Mouse (Mus musculus) midbrain, embryonic 14.5 days (tissue): ENCODE measurements around the gene Thbs2. TPM values are rescaled to one million over a fixed set of nuclear protein-coding genes. Genes with fewer than 3 reads are reported as not detected.
"Not testable (repeated sequence)": the region's sequence is repeated elsewhere in the genome, so short reads cannot be mapped to it uniquely, and the experiment has no call there.

ENCODE experiments used
- ATAC-seq: fragments of 200-750 bp; cut with Nextera tagmentation; 2 replicates; pipeline ENCODE4 v1.8.0; 2017; ENCODE audit warnings: moderate number of reproducible peaks, moderate library complexity; ENCODE audit not compliant: low FRiP score, low TSS enrichment
- DNase-seq: peaks from one replicate; pipeline ENCODE4 v3.0.0-alpha.2; 2015
- H3K27ac ChIP-seq: fragments of 300-500 bp; sonication (generic); replicated peaks from 2 replicates; pipeline ENCODE4 v1.5.1; 2014; ENCODE audit warnings: mild to moderate bottlenecking, low read depth, low read length, moderate library complexity
- H3K27me3 ChIP-seq: fragments of 300-500 bp; sonication (generic); 2 replicates; pipeline ENCODE4 v1.6.1; 2014; ENCODE audit warnings: low read length, control low read depth, mixed read lengths; ENCODE audit not compliant: control insufficient read depth, insufficient read depth
- H3K36me3 ChIP-seq: fragments of 300-500 bp; sonication (generic); 2 replicates; pipeline ENCODE4 v1.6.1; 2014; ENCODE audit warnings: low read length, control low read depth; ENCODE audit not compliant: control insufficient read depth, insufficient read depth
- H3K4me1 ChIP-seq: fragments of 300-500 bp; sonication (generic); 2 replicates; pipeline ENCODE4 v1.6.1; 2014; ENCODE audit warnings: mild to moderate bottlenecking, antibody characterized with exemption, low read length, control low read depth; ENCODE audit not compliant: control insufficient read depth, insufficient read depth
- H3K4me2 ChIP-seq: fragments of 300-500 bp; sonication (generic); 2 replicates; pipeline ENCODE4 v1.6.1; 2014; ENCODE audit warnings: mild to moderate bottlenecking, low read length, moderate library complexity
- H3K4me3 ChIP-seq: fragments of 300-500 bp; sonication (generic); replicated peaks from 2 replicates; pipeline ENCODE4 v1.5.1; 2014; ENCODE audit warnings: low read depth, low read length
- H3K9ac ChIP-seq: fragments of 300-500 bp; sonication (generic); replicated peaks from 2 replicates; pipeline ENCODE4 v1.6.1; 2014; ENCODE audit warnings: mild to moderate bottlenecking, low read length, moderate library complexity
- H3K9me3 ChIP-seq: fragments of 300-500 bp; sonication (generic); 2 replicates; pipeline ENCODE4 v1.6.1; 2016; ENCODE audit warnings: low read length, control low read depth, mixed read lengths; ENCODE audit not compliant: control insufficient read depth
- WGBS: fragments of 180-500 bp; shearing (Covaris S2); extraction: QIAGEN DNeasy Blood & Tissue Kit; methylation state at CpG from one replicate; pipeline ENCODE4 v1.1.7; 2014; 5-methylcytosine and 5-hydroxymethylcytosine counted together
- polyA plus RNA-seq: library from polyadenylated mRNA; unstranded; fragments of >200 nt; fragmentation: Nextera tagmentation; extraction: Ambion mirVana; gene quantifications from 2 replicates; pipeline ENCODE4 v1.2.1, GENCODE M21; 2014

The Thbs2 gene
- polyA plus RNA-seq, 1 experiment from 2014 or later: 1.7 TPM

DNA sequence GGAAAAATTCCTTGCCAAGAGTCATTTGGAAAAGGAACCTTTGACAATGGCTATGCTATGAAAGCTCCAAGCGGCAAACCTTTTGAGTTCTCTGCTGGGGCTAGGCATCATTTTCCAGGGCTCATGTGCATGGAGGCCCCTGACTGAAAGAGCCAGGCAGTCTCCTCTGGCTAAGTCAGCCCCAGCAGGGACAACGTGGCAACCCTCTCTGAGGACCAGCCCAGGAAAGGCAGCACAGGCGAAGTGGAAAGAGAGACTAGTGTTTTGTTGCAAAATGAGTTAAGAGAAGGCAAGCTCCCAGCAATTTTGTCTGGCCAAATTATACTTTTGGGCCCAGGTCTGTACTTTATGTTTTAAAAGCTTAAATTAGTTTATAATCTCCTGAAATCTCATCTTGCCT lies 50.0 kb downstream of the Thbs2 start:
- no peaks in the 10 kb centered on the region for H3K36me3 ChIP-seq
- no peak overlapping the region for H3K4me2 ChIP-seq
- ATAC-seq: no peak
- H3K9me3 ChIP-seq: no peaks in the 10 kb centered on the region
- DNase-seq: no peak
- H3K4me3 ChIP-seq: no peak overlapping the region
- no peaks in the 10 kb centered on the region for H3K27me3 ChIP-seq
- H3K4me1 ChIP-seq: no peaks in the 10 kb centered on the region
- H3K27ac ChIP-seq: no peak overlapping the region
- H3K9ac ChIP-seq: no peak overlapping the region
- 68% methylated on average over 3 of the region's 3 CpGs for WGBS

DNA sequence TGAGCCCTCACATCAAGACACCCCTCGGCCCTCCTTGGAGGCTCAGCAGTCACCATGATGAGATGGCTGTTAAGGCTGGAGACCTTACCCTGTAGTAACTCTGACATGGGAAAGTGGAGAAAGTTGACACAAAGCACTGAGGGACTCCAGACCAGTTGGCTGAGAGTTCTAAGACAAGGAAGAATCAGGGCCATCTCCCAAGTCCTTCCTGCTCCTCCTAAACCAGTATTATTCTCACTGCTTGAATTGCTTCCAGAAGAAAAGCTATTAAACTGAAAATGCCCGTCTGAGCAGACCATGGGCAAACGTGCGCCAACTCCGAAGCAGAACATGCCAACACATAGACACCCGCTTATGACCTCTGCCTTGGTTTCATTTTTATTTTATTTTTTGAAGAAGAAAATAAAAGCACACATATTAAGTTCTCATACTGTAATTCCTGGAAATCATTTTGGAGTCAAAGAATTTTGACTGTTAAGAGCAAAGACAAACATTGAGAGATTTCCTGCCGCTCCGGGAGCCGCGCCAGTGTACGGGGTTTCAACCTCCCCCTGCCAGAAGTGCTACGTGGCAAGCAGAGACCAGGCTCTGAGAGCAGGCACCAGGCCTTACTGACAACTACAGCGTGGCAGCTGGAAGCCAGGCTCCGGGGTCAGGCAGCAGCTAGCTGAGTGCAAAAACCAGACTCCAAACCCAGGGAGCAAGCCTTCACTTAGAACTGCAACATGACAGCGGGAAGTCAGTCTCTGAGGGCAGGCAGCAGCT lies 53.5 kb downstream of the Thbs2 start:
- H3K4me1 ChIP-seq: no peaks in the 10 kb centered on the region
- WGBS: 92% methylated on average over 15 of the region's 15 CpGs
- no peaks in the 10 kb centered on the region for H3K27me3 ChIP-seq
- H3K9ac ChIP-seq: no peak overlapping the region
- no peak overlapping the region for H3K4me2 ChIP-seq
- DNase-seq (no peak), ATAC-seq (no peak)
- no peaks in the 10 kb centered on the region for H3K36me3 ChIP-seq
- H3K27ac ChIP-seq: no peak overlapping the region
- H3K4me3 ChIP-seq: no peak overlapping the region
- no peaks in the 10 kb centered on the region for H3K9me3 ChIP-seq

DNA sequence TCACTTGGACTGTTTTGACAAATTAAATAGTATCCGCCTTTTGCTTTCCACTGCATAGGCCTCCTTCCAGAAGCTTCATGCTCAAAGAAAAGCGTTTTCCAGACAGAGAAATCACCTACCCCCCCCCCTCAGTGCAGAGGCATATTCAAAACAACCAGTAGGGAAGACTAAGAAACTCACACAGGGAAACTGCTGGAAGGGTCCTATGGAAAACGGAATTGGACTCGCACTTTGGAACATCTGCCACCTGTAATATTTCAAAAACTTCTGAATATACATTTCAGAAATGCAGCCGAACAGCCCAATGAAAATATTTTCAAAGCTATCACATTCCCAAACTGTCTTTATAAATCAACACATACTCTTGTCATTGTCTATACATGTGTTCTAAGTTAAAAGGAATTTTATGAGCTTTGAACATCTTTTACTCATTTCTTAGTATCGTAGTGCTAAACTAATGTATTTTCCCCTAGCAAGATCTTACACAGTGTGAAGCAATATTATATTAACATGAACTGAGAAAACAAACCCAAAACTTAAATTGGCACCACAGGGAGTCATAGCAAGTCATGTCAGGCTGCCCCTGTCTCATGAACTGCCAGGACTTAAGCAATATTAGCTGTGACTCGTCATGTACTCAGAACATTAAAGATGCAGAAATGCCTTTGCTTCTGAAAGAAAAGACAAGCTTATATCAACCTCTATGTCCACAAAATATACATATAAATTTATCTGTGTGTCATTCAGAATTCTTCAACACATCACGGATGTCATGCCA lies 58.3 kb downstream of the Thbs2 start:
- Histone ChIP-seq H3K9ac (no peak overlapping the region), H3K4me2 (no peak overlapping the region), H3K4me3 (no peak overlapping the region), H3K4me1 (no peaks in the 10 kb centered on the region), H3K27me3 (no peaks in the 10 kb centered on the region), H3K9me3 (no peaks in the 10 kb centered on the region), H3K36me3 (no peaks in the 10 kb centered on the region), H3K27ac (no peak overlapping the region)
- WGBS: 91% methylated on average over 8 of the region's 8 CpGs
- DNase-seq: no peak
- ATAC-seq: no peak

DNA sequence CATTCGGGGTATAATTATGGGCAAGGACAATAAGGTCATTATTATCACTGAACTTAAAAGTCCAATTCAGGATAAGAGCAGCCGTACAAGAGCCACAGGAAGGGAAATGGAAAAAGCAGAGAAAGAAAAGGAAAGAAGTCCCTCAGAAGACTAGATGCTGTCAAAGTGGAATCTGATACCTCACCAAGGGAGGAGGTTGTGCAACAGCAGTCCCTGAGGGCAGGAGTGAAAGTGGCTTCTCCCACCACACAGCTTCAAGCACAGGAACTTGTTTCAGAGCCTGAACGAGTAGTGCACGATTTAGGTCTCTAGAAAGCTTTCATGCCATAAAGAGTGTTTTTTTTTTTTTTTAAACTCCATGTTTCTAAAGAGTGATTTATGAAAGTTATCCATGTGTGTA lies 65.1 kb downstream of the Thbs2 start:
- WGBS: 88% methylated on average over 4 of the region's 4 CpGs
- H3K27me3 ChIP-seq: no peaks in the 10 kb centered on the region

DNA sequence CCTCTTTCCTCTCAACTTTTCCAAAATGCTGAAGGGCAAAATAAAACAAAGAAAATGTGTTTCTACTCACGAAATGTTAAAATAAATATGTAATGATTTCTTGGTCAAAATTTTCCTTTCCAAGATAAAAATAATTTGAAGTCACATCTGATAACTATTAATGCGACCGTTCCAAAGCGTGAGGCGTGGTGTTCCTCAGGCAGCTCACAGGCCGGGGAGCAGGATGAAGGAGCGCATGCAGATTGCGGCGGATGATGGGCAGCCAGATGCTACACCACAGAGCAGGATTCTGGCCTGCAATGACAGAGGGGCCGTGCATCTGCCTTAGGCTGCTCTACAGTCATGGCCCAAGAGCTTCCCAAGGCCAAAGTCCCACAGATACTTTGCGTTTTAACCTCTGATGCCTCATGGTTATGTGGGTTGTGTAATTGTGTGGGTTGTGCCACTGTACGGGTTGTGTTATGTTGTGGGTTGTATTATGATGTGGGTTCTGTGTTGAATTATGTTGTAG lies 66.2 kb downstream of the Thbs2 start:
- no peak overlapping the region for H3K27ac ChIP-seq
- DNase-seq (no peak), ATAC-seq (no peak)
- H3K4me2 ChIP-seq: no peak overlapping the region
- WGBS: 94% methylated on average over 12 of the region's 12 CpGs
- no peaks in the 10 kb centered on the region for H3K4me1 ChIP-seq
- no peak overlapping the region for H3K4me3 ChIP-seq
- H3K27me3 ChIP-seq: no peaks in the 10 kb centered on the region
- H3K9me3 ChIP-seq: no peaks in the 10 kb centered on the region
- H3K9ac ChIP-seq: no peak overlapping the region
- H3K36me3 ChIP-seq: no peaks in the 10 kb centered on the region

More for the DNA sequence above, 65.1 kb downstream of the Thbs2 start:
- Histone ChIP-seq H3K4me3 (no peak overlapping the region), H3K9me3 (no peaks in the 10 kb centered on the region), H3K36me3 (no peaks in the 10 kb centered on the region), H3K9ac (no peak overlapping the region), H3K4me2 (no peak overlapping the region), H3K4me1 (no peaks in the 10 kb centered on the region), H3K27ac (no peak overlapping the region)
- DNase-seq: no peak
- ATAC-seq: no peak

DNA sequence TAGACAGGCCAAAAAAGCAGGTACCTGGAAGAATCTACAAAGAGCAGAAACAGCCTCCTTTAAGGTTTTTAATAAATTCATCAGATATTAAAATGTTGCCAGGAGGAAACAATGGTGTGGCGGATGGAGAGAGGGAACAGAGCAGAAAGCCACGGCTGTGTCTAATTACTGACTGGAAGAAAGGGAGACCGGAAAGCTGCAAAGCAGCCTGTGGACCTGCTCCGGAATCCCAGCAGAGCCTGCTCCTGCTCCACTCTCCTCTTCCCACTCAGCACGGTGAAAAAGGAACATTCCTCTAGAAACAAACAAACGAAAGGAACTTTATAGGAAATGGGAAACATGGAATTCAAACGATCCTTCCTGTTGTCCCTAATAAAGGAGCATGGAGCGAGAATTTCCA lies 69.6 kb downstream of the Thbs2 start:
- Histone ChIP-seq H3K4me3 (no peak overlapping the region), H3K4me1 (no peaks in the 10 kb centered on the region), H3K9ac (no peak overlapping the region), H3K9me3 (no peaks in the 10 kb centered on the region), H3K36me3 (no peaks in the 10 kb centered on the region), H3K27ac (no peak overlapping the region), H3K4me2 (no peak overlapping the region), H3K27me3 (no peaks in the 10 kb centered on the region)
- ATAC-seq (no peak), DNase-seq (no peak)
- WGBS: 57% methylated on average over 8 of the region's 8 CpGs

DNA sequence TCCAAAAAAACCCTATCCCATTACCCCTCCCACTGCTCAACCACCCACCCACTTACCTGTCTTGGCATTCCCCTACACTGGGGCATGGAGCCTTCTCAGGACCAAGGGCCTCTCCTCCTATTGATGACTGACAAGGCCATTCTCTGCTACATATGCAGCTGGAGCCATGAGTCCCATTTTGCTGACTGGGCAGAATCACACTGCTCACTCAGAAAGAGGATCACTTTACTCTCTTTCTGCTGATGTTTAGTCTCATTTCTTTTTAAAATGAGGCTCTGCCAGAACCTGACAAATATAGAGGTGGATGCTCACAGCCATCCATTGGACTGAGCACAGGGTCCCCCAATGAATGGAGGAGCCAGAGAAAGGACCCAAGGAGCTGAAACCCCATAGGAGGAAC lies 73.0 kb downstream of the Thbs2 start:
- DNase-seq, H3K27me3 ChIP-seq, H3K36me3 ChIP-seq, H3K27ac ChIP-seq, H3K9ac ChIP-seq, H3K4me2 ChIP-seq, H3K4me3 ChIP-seq, ATAC-seq, H3K4me1 ChIP-seq, H3K9me3 ChIP-seq: not testable (repeated sequence)

DNA sequence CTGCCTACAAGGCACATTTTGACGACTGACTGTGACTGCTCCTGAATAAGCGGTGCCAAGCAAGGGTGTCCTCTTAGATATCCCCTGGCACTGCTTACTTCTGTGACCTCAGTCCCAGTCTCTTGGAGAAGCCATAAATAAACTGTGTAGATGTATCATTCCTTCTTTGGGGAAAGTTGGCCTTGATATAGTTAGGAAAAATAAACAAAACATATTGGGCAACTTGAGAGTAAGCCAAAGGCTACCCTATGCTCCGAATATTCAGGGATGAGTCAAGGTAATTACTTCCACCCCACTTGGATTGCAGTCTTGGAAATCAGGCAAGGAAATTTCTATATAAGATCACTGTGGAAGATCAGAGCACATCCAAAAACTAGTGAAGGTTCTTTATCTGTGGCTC lies 74.0 kb downstream of the Thbs2 start:
- no peaks in the 10 kb centered on the region for H3K27me3 ChIP-seq
- H3K4me3 ChIP-seq: no peak overlapping the region
- H3K4me1 ChIP-seq: no peaks in the 10 kb centered on the region
- H3K9me3 ChIP-seq: no peaks in the 10 kb centered on the region
- 90% methylated on average over 3 of the region's 3 CpGs for WGBS
- no peaks in the 10 kb centered on the region for H3K36me3 ChIP-seq
- DNase-seq: no peak
- ATAC-seq: no peak
- H3K9ac ChIP-seq: no peak overlapping the region
- no peak overlapping the region for H3K4me2 ChIP-seq
- H3K27ac ChIP-seq: no peak overlapping the region

DNA sequence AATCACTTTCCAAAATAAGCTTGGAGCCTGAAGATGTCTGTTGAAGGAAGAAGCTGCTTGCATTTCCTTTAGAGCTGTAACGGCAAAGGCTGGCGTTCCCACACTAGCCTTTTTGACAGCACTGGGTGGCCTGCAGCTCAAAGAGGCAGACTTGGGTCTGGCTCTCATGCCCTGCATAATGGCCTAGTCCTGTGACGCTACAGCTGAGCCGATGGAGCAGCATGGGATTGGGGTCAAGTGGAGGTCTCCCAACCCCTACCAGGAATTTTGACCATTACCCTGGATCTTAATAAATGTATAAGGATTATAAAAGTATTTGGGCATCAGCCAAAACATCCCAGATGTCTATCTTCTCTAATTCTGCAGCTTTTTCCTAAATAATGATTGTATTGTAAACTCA lies 75.0 kb downstream of the Thbs2 start:
- Histone ChIP-seq H3K4me1 (no peaks in the 10 kb centered on the region), H3K4me2 (no peak overlapping the region), H3K36me3 (no peaks in the 10 kb centered on the region), H3K27me3 (no peaks in the 10 kb centered on the region), H3K27ac (no peak overlapping the region), H3K9ac (no peak overlapping the region), H3K4me3 (no peak overlapping the region), H3K9me3 (no peaks in the 10 kb centered on the region)
- ATAC-seq (no peak), DNase-seq (no peak)
- 74% methylated on average over 4 of the region's 4 CpGs for WGBS
